Mouse (Mus musculus): ENCODE results near the gene Sgpp1.

DNA sequence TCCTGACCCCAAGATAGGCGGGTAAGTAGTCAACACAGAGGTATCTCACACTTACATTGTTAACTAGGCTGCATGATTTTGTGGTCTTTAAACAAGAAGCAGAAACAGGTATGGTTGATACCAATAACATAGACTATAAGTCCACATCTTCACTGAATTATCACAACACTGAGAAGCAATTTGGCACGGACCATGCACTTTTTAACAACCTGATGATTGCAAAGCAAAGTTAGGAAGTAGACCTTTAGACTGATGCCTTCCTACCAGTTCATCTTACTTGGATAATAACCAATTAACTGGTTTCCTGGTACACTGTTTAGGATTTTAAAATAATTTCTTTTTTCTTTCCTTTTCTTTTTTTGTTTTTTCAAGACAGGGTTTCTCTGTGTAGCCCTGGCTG is 67.3 kb downstream of the Sgpp1 start:
- TF ChIP-seq ZC3H11A (IDR thresholded peaks at IDR 0.05; ENCODE audit: borderline replicate concordance, low read depth, low read length), result no peak
- no peak for TF ChIP-seq CHD2 (IDR thresholded peaks at IDR 0.05; ENCODE audit: low read depth, low read length)
- no peak for TF ChIP-seq ZNF384 (IDR thresholded peaks at IDR 0.05; ENCODE audit: low read depth, low read length)
- no peak for TF ChIP-seq MAFK (IDR thresholded peaks at IDR 0.05; ENCODE audit: insufficient read depth, low read depth, low read length)

Data from ES-E14 (cell line).